Mouse (Mus musculus) ZHBTc4 (cell line): Measurements from ENCODE around the gene Ppp1r9a.

Experiments
- DNase-seq: peaks from one replicate; pipeline ENCODE4 v3.0.0-alpha.2; 2011; ENCODE audit warnings: low read depth, low spot score

Gene Ppp1r9a

DNA sequence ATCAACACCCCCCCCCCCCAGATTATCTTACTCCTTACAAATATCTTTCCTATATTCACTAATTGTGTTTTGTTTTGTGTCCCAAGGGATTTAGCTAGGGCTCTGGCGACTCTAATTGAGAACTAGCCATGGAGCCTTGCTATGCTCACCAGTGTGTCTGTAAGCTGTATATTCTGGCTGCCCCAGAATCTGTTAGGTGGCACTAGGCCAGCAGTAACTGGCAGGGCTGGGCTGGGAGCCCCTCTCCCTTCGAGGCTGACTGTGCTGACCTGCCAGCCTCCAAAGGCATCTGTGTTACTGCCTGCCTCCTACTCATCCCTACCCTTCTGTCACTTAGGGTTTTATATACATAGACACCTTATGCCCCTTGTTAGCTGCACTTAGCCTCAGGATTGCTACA, 200.0 kb downstream of the Ppp1r9a start:
- DNase-seq = no peak

DNA sequence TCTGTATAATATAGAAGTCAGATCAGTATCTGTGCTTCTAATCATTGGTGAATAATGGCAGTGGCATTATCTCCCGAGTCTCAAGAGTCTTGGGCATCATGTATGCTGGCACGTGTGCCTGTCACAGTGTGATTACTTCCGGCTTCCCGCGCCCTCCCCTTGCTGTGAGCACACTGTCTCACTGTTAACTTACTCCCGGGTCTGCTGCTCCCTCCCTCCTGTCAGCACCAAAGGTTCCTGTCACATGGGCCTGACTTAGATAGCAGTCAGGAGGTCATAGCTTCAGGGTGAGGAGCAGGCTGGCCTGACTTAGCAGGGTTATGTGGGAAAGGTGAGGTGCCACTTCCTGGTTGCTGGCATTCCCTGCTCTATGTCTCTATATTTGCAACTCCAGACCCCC, 201.1 kb downstream of the Ppp1r9a start:
- DNase-seq = peak; percentile 35

DNA sequence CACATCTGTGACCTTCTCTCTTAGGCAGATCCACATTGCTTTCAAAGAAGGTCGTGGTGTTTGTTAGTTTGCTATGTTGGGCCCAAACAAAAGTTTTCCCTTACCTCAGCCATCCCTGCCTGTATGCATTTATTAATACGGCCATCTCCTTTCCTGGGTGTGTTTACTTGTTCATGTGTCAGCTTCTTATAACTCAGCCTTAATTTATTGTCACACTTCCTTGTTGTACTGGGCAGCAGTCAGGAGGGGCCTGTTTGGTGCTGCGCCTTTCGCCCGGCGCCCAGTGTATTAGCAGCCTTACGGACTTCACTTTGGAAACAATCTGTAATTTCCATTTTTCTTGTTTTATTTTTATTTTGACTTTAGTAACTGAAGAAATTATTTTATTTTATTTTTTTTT, 201.5 kb downstream of the Ppp1r9a start:
- no peak for DNase-seq

DNA sequence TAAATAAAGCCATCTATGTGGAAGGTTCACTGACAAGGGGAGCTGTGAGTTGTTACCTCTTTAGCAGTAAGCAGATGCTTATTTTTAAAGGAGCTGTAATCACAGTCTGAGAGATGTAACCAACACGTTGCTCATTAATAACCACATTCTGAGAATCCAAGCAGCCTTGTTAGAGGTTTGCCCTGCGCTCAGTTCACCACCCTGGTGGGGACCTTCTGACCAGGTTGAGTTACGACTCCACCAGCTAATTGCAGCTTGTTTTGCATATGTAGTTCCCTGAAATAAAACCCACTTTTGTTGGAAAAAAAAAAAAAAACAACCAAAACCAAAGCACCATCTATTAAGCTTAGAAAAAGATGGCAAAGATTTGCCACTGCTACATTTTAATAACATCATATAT, 205.8 kb downstream of the Ppp1r9a start:
- no peak for DNase-seq

DNA sequence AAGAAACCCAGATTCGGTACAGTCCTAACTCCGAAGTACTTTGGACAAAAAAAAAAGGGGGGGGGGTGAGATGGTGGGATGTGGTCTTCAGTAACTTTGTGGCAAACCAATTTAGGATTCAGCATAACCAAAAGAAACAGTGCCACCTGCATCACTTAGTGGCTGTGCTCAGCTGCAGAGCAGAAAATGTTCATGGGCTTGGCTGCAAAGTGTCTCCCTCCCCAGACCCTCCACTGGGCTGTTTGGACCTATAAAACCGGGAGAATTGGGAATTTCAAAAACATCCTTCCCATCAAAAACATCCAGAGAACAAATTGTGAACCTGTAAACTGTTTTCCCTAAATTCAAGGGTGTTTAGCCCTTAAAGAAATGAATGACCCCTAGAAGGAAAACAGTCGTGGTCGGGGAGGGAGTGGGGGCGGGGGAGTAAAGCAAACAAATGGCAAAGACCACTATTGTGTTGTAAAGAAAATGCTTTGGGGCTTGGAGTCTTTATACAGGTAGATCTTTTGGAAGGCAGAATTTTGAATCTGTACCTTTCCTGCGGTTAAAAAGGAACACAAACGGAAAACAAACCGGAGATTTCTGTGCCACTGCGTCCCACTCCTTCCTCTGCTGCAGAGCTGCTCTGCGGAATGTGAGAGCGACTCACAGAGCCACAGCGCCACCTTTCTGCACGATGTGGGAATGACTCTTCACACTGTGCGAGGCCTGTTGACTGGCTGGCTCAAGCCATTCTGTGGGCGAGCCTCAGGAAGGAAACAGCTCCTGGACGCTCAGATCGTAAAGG, 207.4 kb downstream of the Ppp1r9a start:
- peak; percentile 93 for DNase-seq

DNA sequence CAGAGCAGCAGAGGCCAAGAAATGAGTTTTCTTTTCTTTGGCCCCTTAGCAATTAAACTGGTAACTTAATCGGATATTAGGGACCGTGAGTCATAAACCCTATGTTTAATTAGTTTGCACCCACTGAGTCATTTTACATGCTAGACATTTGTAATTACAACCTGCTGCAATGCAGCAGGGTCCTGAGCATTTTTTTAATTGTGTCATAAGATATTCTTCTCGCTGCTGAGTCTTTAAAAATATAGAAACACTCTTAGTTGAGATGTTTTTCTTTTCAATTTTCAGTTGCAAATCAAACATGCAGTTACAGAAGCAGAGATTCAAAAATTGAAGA, 208.0 kb downstream of the Ppp1r9a start:
- no peak for DNase-seq

DNA sequence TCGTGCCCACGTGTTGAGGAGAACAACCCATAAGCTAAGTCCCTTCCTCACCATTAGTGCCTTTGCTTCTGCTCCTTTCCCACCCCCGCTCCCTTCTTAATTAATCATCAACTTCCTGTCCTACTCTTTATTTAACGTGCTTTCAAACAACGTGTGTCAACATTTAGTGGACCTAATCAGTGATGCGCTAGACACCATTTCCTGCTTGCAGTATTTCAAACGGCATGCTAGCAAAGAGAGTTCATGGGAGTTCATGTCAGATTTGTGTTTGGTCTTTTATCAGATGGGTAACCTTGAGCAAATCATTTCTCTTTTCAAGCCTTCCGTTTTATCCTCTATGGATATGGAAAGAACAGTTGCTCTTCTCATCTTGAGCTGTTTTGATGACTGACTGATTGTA, 210.4 kb downstream of the Ppp1r9a start:
- no peak for DNase-seq

DNA sequence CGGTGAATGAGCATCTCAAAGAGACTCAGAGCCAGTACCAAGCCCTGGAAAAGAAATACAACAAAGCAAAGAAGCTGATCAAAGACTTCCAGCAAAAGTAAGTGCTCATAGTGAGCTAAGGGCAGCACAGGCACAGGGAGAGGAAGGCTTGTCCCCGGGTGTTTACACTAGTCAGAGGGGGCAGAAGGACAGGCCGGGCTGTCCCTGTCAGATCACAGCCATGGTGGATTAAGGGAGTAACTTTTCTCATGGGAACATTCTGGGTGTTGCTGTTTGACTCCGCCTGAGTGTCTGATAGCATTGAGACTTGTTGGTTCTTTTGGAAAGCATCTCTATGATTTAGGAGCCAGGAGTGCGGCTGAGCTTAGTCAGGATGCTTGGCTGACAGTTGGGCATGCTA, 211.0 kb downstream of the Ppp1r9a start:
- no peak for DNase-seq

DNA sequence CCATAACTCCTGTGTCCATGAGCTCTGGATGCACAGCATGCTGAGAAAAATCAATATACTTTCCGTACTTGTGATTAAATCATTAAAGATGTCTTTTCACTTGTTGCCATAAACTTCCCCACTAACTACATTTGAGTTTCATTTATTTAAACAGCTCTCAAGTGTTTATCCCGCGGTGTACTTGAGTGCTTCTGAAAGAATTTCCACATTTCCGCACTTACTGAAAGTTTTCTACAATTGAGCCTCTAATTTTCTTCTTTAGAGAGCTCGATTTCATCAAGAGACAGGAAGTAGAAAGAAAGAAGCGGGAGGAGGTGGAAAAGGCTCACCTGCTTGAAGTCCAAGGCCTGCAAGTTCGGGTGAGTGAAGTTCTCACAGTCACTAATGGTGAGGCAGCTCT, 212.1 kb downstream of the Ppp1r9a start:
- DNase-seq = no peak

DNA sequence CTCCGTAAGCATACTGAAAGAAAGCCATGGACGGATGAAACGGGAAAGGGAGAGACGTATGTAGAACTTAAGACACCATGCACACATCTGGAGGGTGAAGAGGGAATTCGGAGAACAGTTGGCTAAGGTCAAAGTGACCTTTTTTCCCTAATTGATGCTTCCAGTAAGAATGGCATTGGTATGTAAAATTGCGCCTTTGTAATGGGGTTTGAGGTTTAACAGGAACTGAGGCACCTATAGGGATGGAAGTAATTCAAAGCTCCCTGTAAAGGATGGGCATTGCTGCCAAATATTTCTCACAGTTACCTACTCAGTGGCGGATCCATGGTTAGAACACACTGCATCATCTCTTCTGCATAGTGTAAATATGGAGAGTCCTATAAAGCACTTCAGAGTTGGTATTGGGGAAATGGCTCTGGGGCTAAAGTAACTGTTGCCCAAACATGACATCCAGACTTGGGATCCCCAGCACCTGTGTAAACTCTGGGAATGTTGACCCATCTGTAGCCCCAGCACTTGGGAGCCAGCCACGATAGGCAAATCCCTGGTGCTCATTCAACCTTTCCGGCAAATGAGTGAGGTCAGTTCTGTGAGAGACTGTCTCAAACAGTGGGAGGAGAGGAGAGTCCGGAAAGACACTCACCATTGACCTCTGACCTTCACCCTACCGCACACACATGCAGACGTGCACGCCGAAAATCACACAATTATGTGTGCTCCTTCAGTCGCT, 216.6 kb downstream of the Ppp1r9a start:
- DNase-seq = peak; percentile 90

DNA sequence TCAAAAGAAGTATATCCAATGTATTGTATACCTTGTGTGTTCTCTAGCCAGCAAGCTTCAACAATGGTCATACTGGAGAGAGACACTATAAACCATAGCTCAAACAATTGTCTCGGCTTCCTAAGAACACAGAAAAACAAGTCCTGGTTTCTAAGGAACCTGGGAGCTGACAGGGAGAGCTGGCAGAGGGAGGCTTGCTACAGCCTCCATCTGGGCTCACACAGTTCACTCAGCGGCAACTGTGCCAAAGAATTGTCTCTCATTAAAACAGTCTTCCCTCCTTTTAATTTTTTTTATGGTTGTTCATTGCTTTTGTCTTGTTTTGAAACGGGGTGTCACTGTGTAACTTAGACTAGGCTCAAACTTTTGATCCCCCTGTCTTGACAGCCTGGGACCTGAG, 217.5 kb downstream of the Ppp1r9a start:
- peak; percentile 20 for DNase-seq

DNA sequence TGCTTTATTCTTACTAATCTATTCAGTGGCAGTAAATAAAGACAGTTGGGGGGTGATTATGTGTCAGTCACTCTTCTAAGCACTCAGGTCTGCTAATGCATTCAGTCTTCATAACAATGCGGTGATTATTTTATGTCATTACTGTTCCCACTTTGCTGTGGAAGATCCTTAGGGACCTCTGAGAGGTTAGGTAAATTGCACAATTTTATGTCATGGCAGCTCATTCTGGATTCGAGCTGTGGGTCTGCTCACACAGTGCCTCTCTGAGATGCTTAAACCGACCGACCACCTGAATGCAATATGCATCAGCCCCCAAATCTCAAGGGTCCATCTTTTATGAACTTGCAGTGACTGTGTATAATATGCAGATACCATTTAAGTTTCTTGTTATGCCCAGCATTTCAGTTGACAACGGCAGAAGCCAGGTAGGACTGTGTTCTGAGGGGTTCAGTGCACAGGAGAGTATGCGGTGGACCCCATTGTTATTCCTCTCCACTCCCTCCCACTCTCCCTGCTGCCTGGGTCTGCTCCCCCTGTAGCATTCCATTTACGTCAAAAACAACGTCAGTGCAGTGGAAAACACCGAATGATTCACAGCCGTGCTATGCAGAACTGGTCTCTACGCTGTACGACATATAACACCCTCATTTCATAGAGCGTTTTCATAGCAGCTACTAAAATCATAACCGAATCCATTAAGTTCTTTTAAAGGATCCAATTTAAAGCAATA, 226.8 kb downstream of the Ppp1r9a start:
- no peak for DNase-seq

DNA sequence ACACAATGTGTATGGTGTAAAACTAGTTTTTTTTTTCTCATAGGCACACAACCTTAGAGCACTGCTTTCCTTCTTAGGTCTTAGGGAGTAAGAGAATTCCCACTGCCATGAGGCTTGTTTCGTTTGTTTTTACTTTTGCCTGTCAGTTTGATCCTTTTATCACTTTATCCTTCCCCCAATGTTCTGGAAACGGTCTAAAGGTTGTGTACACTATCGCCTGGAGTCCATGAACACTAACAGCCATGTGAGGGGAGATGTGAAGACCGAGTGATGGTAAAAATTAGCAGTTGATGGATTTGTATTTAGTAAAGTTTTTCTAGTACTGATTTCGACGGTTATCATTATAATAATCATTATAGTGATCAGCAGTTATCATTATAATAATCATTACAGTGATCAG, 232.3 kb downstream of the Ppp1r9a start:
- no peak for DNase-seq

DNA sequence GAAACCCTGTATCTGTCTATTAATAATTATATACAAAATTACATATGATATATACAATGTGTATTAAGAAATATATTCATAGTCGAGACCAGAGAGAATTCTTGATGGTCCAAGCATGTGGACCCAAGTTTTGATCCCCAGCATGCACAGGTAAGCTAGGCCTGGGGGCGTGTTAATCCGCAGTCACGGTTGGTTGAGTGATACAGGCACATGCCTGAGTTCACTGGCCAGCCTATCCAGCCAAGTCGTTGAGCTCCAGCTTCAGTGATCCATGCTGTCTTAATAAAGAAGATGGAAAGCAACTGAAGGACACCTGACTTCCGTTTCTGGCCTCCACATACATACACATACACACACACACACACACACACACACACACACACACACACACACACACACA, 233.3 kb downstream of the Ppp1r9a start:
- no peak for DNase-seq

DNA sequence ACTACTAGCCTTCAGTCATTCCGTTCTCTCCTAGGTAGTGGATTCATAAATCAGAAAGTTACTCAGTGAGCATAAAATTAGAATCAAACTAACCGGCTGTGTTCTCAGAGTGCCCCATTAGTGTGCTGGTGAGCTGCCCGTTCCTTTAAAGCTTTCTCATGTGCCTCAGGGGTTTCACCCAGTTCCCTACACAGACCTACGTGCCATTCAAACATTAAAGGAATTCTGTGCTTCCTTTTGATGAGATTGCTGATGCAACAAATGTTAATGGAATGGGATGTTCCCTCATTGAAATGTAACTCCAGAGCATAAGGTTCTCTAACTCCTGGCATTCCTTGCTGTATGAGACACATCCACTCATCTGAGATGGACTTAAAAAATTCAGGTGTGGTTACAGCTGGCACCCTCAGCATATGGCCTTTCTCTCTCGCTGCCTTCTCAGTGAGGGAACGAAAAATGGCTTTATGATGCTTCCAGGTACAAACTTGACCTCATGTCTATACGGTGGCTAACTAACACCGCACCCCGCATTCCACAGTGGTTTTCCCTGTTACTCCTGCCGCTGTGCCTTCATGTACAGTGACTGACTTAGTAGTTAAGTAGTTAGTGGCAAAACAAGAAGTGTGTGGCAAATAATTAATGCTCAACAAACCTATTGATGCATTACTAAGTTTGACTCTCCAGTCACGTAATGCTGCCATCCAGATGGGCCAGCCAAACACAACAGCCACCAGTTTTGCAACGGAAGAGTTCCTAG, 236.3 kb downstream of the Ppp1r9a start:
- DNase-seq = peak; percentile 72

DNA sequence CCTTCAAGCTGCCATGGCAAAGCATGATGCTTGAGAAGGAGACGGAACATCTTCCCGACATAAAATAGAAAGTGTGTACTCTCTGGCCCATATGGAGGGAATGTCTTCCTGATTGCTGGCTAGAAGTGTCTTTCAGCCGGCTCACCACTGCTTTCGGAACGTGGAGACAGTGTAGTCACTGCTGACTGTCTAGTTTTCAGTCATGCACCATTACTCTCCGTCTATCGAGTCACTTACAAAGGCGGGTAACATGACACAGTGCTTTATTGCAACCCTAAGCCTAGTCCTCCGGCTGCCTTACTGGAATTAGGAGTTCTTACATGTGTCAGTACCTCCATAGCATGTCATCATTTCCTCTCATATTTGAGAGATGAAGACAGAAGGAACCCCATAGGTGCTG, 236.9 kb downstream of the Ppp1r9a start:
- no peak for DNase-seq

DNA sequence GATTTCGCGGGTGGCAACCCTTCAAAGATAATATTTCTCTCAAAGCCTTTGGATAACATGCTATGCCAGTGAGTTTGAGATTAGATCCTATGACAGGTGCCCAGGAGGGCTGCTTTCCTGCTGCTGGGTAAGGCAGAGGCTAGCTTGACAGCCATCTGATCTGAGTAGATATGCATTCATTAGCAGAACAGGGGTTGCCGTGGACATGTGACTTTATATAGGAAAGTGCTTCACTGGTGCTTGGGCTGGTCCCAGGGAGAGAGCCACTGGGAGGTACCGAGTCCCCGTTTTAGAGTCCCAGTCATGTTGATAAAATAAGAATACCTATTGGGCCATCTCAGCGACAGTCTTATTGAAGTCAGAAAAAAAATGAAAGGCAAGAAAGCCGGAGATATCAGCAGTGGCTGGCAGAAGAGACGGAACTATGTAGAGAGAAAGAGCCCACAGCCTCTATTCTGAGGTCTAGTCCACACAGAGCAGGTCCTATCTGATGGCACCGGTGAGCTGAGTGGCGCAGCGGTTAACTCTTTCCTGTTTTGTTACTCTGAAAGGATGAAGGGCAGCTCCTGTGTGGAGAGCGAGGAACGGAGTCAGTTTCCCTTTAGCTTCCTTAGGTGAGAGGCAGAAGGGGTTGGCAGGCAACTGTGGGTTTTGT, 244.9 kb downstream of the Ppp1r9a start:
- DNase-seq = no peak

DNA sequence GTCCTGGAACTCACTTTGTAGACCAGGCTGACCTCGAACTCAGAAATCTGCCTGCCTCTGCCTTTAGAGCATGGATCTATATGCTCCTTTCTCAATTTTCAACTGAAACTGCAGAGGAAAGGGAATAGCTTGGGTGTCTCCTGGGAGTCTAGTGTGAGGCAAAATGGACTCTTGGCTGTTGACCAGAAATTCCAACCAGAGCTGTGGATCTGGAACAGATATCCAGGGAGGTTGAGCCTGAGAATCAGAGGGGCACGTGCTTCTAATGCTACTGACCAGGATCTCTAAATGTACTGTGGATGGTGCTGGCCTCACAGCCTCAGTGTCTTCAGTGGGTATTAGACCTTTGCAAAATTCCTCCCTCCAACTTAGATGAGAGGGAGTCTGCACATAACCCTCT, 247.2 kb downstream of the Ppp1r9a start:
- no peak for DNase-seq

DNA sequence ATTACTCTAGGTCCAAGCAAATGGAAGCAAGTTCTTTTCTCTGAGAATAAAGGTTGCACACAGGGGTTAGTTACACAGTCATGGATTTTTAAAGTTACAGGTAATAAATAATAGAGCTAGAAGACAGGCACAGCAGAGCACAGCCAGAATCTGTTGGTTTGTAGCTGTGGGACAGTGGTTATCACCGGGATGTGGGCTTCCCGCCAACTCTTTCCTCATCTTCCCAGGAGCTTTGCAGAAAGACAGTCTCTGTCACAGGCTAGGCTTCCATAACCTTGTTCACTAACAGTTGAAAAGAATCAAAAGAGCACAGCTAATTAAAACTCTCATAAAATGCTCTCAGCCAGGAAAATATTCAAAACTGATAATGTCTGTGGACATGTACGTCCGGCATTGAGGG, 248.5 kb downstream of the Ppp1r9a start:
- DNase-seq = no peak

DNA sequence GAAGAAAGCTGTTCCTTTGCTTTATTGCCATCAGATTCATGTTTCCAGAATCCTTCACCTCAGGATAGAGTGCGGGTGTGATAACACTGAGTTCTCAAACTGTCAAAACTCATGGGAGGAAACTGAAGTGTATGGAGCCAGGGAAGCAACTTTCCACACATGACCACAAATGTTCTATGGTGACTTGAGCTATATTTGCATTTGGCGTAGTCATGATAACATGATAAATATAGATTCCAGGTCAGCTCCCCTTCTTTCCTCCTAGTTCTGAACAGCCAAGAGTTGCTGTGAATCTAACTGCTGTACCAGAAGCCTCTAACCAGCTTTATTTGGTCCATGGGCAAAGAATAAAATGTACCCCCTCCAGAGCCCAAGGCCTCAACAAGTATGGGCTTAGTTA, 249.5 kb downstream of the Ppp1r9a start:
- DNase-seq = no peak

DNA sequence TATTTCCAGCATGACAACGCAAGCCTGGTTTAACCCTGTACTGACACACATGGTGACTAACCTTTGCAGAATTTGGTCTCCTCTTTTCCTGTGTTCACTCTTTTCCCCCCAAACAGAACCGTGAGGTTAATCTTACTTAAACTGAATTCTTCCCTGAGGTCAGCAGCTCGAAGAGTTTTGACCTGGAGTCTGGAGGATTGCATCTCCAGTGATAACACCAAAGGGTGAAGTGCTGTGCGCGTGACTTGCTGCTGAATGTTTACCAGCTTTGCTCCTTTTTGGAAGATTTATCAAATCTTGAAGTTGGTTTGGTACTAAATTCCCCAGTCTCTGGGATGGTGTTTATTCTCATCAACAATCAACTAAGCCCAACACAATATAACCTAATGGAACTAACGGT, 252.1 kb downstream of the Ppp1r9a start:
- no peak for DNase-seq
